Mouse (Mus musculus) c-Kit-positive CD71-positive TER-119-positive erythroid progenitor cells, embryonic 14.5 days (primary cell): ENCODE results near the gene Vars.
A peak's percentile ranks its signal among the peaks of the same experiment; 100 is the strongest.

Experiments used
- DNase-seq: peaks from one replicate; pipeline ENCODE4 v3.0.0-alpha.2; 2013; ENCODE audit warnings: low spot score

Gene Vars

DNA sequence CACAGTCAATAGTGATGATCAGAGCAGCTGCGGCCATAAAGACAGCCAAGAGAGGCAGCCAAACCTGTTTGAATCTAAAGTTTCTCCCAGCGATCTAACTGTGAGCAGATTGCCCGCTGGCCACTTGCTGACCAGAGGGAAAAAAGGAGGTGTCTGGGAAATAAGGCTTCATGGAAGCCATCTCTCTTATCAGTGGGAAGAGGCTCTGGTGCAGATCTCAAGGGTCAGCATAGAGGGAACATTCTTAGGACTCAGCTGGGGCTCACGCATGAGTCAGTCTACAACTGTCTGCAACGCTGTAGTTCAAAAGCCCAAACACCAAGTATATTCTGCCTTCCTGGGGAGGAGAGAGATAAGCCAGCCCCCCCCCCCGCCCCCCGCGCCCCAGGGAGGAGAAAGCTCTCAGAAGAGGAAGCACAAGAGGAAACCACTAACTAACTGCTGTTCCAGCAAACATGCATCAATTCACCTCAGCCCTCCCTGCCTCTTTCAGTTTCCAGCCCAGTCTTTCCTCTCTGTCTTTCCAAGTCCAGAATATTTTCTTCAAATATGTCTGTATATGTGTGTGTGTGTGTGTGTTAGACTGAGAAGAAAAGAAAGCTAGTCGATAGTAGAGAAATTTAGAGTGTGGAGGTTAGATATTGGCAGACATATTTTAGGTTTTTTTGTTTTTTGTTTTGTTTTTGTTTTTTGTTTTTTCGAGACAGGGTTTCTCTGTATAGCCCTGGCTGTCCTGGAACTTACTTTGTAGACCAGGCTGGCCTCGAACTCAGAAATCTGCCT is 47.6 kb downstream of the Vars start:
- DNase-seq = peak; percentile 45

DNA sequence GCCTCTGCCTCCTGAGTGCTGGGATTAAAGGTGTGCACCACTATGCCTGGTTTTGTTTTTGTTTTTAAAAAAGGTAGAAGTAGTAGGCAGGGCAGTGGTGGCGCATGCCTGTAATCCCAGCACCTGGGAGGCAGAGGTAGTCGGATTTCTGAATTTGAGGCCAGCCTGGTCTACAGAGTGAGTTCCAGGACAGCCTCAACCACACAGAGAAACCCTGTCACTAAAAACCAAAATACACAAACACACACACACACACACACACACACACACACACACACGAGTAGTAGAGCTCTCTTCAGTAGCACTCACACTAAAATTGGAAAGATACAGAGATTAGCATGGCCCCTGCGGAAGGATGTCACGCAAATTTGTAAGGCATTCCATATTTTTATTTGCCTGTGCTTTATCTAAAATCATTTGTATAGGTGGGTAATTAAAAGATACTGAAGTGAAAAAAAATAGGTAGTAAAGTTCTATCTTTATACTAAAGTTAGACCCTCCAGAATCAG is 48.2 kb downstream of the Vars start:
- no peak for DNase-seq

DNA sequence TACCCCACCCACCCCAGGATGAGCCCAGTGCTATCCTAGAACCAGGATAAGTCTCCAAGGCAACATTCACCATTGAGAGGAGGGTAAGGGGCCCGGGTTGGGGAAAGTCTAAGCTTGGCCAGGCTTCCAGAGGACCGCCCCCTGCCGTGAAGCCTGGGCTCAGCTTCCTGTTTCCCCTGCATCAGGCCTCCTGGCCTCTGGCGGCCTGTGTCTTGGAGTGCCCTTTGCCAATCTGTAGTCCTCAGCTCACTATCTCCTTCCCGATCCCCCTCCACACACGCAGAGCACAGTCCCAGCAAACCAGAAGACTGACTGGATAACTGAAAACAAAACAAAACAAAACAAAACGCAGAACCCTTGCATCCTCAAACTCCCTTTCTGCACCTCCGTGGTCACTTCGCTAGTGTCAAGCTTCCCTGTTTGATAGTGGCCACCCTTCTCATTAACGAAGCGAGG is 48.8 kb downstream of the Vars start, which contains the start of gene Clic1:
Clic1 (plus strand) TSS at position 406 of the 456 bp plus-strand sequence.
- DNase-seq = peak; percentile 52

DNA sequence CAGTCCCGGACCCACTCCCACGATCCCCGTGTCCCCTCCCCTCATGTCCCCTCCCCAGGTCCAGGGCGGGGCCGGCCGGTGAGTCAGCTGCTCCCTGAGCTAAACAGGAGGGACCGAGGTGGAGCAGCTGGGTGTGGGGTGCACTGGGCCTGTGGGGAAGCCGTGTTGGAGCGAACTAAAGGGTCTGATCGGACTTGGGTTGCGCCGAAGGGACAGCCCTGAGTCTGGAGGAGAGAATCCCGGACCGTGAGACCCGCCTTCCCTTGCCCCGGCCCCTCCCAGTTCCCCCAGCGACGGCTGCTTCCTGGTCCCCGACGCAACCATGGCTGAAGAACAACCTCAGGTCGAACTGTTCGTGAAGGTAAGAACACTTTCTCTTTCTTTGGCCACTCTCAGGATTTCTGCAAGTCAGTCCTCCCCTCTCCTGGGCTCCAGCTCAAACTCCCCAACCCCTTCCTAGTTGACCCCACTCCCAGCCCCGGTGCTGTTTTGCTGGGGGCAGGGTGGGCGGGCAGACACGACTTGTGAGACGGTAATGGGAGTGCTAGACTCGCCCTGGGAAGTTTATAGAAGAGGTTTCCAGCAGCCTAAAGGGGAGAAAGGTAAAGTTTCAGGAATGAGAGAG is 49.5 kb downstream of the Vars start:
- peak; percentile 61 for DNase-seq

DNA sequence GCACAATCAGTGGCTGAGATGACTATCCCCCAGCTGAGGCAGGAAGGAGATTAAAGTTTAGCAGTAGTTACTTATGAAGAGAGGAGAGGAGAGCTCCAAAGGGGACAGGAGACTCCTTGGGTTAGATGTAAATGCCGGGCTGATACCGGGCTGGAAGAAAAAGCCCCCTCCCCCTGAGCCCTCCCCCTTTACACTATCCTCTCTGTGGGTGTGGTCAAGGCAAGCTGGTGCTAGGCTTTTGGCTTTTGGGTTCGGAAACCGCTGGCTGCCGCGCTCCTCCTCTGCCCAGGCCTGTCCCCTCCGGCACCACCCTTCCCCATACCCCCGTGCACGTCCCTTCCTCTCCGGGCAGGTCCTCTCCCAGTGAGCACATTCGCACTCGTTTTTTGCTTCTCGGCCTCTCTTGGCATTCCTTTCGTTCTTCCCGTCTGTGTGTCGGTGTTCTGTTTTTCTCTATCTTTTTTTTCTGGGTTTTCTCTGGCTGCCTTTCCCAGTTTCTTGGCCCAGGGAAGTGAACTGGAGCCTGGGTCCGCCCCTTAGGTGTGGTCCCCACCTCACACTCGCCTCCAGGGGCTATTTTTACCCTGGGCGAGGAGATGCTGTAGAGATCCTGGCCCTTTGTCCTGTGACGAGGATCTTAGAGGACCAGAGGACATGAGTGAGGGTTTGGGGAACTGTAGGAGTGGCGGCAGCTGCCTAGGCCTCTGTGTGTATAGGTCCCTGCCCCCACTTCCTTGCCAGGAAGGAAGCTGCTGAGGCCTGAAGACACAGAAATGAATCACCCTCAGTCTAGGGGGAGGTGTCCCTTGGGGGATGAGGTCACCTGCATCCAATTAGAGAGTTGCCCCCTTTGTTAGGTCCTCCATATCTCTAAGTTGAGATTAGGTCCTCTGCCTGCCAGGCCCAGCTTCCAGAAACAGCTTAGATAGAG is 50.6 kb downstream of the Vars start:
- DNase-seq = peak; percentile 67

DNA sequence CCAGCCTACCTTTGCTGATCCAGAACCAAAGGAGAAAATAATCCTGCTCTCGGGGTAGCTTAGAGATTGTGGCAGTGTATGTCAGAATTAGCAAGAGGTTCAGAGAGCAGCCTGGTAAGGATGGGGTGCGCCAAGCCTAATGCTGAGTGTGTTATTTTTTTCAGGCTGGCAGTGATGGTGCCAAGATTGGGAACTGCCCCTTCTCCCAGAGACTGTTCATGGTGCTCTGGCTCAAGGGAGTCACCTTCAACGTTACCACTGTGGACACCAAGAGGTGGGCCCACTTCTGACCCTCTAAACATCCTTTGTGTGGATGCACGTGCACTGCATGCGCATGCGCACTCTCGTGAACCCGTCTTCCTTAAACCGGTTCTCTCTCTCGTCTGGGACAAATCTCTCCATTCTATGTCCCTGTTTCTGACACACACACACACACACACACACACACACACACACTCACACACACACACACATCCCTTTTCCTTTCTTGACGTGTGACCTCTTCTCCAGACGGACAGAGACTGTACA is 51.5 kb downstream of the Vars start:
- no peak for DNase-seq

DNA sequence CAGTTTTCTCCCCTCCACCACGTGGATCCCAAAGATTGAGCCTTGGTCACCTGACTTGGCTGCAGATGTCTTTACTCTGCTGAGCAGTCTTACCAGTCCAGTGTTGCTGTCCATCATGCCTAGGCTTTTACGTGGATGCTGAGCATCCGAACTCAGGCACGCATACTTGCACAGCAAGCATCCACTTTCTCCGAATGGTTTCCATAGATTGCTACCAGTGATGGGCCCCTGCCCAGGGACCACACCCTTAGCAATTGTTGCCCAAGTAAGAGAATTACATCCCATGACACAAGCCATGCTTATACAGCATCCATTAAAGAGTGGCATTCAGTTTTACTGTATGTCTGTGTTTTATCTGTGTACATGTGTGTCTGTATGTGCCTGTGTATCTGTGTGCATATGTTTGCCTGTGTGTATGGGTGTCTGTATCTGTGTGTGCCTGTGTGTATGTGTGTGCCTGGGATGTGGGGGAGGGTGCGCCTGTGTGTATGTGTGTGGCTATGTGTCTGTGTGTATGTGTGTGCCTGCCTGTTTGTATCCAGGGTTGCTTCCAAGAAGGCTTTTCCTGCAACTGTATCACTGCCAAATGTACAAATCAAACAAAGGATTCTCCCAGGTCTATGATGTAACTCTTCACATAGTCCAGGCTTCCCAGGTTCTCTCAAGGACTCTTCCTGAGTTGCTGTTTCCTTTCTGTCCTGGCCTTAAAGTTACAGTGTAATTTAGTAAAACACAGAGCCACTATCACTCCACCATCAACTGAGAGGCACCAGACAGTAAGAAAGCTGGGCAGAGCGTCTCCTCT is 55.1 kb downstream of the Vars start:
- DNase-seq = no peak

DNA sequence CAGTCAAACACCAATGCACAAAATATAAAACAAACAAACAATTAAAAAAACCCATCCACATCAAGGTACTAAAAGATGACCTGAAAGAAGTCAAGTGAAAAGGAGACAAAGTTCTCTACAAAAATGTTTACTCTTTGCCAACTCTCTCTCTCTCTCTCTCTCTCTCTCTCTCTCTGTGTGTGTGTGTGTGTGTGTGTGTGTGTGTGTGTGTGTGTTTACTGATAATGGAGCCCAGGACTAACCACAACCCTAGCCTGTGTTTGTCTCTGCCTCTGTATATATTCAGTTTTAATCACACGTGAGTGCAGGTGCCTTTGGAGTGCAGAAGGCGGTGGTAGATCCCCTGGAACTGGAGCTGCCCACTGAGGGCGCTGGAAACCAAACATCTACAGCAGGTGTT is 56.3 kb downstream of the Vars start:
- DNase-seq = no peak

DNA sequence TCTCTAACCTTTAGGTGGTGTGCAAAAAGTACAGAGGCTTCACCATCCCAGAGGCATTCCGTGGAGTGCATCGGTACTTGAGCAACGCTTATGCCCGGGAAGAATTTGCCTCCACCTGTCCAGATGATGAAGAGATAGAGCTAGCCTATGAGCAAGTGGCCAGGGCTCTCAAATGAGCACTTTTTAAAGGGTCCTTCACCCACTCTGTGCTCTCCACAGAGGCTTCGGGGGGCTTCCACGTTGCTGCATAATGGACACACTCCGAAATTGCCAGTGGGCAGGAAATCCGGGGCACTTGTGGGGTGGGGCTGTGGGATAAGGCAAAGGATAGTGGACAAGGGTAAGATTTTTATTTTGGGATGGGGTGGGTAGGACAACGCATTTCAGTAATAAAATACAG is 57.5 kb downstream of the Vars start:
- no peak for DNase-seq

DNA sequence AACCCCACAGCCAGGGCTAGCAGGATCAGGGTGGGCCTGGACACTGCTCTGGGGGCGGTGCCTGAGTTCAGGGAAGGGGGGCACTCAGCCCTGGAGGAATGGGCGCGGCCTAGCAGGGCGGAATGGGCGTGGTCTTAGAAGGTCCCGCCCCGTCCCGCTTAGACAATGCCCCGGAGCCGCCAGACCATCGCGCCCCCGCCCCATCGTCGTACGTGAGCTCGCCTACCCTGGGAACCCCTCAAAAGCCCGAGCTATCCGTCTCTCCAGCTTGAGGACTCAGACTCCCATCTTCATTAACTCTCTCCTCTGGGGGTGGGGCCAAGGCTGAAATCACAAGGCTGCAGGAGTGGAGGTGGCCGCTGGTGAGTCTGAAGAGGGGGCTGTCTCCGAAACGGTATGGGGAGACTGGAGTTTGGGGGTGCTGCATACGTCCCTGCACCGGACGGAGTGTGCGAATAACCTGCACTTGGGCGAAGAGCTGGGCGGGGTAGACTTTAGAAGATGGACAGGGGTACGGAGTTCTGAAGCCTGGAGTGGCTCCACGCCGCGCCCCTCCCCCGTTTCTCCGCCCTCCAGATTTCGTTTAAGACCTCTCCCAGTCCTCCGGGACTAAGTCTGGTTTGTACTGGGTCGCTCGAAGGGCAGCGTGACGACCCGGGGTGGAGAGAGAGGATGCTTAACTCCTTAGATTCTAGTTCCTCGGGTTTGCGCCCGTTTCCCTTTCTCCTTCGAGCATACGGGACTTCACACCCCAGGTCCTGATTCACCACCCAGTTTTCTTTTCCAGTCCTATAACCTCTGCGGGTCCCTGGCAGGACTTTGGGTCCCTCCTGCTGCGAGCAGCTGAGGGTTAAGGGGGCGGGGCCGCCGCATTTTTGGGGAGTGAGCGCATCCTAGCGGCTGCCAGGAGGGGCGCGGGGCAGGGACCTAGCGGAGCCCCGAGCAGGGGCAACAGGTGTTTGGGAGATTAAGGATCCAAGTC is 58.4 kb downstream of the Vars start, which contains the start of gene Ddah2:
Ddah2 (plus strand) TSS at position 125 of the 982 bp plus-strand sequence.
- DNase-seq = peak; percentile 71

DNA sequence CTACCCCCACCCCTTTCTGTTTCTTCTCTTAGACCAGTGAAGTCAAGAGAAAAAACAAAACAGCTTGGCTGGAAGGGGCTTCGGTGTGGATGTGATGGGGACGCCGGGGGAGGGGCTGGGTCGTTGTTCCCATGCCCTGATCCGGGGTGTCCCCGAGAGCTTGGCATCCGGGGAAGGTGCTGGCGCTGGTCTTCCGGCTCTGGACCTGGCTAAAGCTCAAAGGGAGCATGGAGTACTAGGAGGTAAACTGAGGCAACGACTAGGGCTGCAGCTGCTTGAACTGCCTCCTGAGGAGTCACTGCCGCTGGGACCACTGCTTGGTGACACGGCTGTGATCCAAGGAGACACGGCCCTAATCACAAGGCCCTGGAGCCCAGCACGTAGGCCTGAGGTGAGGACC is 59.3 kb downstream of the Vars start:
- no peak for DNase-seq

DNA sequence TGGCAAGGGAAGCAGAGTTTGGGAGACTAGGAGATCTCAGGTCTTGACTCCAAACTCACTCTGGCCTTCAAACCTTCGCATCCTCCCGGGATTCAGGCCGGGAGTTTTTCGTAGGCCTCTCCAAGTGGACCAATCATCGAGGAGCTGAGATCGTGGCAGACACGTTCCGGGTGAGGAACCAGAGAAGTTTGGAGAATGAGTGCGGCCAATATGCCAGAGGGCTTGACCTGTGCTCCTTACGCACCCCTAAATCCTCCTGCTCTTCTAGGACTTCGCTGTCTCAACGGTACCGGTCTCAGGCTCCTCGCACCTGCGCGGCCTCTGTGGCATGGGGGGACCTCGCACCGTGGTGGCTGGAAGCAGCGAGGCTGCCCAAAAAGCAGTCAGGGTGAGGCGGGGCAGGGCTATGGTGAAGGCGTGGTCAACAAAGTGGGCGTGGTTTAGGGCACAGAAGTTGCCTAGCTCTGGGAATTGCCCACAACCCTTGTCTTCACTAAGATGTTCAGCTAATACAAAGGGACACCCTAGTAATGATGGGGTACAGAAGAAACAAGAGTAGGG is 60.0 kb downstream of the Vars start:
- DNase-seq = peak; percentile 49

DNA sequence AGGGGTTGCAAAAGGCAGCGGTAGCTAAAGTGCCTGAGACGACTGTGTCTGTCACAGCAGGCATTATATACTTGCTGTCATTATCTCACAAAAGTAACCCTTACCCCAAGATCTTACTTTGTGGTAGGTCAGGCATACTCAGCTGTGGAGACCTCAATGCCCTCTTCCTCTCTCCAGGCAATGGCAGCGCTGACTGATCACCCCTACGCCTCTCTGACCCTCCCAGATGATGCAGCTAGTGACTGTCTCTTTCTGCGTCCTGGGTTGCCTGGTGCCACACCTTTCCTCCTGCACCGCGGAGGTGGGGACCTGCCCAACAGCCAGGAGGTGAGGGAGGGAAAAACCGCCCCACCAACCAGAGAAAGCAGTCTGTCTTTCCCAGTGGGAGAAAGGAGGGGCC is 60.5 kb downstream of the Vars start:
- DNase-seq = no peak

DNA sequence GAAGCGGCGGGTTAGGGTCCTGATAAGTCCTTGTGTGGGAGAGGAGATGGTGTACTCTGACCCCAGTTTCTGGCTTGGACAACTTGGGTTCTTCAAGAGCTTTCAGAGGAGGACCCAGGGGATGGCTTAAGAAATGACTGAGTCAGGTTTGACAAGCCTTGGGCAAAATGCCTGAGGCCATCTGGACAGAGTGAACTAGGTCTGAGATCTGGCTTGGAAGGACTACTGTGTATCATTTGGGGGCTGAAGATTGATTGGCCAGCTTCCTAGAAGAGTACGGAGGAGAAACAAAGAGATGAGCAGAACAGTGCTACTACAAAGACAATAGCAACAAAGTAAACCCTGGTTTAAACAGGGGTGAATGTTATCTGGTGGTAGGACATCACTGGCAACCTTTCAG is 62.7 kb downstream of the Vars start:
- no peak for DNase-seq

DNA sequence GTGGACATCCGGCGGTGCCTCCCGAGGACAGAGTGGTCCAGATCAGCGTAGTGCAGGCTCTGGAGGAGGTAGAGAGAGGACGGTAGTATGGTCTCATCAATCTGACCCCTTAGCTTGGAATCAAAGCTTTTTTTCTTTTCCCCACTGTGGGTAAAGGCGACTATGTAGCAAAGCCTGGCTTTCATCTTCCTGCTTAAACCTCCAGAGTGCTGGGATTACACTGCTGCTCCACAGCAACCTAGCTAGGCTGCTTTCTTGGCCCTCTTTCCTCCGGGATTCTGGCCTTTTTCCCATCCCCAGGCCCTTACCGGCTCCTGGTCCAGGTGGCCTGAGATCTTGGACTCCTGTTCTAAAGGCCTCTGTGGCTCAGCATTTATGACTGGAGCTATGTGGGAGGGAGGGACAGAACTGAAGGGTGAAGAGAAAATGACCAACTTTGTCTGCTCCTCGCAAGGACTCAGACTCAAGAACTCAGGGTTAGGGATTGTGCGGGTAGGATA is 63.6 kb downstream of the Vars start:
- DNase-seq = no peak

DNA sequence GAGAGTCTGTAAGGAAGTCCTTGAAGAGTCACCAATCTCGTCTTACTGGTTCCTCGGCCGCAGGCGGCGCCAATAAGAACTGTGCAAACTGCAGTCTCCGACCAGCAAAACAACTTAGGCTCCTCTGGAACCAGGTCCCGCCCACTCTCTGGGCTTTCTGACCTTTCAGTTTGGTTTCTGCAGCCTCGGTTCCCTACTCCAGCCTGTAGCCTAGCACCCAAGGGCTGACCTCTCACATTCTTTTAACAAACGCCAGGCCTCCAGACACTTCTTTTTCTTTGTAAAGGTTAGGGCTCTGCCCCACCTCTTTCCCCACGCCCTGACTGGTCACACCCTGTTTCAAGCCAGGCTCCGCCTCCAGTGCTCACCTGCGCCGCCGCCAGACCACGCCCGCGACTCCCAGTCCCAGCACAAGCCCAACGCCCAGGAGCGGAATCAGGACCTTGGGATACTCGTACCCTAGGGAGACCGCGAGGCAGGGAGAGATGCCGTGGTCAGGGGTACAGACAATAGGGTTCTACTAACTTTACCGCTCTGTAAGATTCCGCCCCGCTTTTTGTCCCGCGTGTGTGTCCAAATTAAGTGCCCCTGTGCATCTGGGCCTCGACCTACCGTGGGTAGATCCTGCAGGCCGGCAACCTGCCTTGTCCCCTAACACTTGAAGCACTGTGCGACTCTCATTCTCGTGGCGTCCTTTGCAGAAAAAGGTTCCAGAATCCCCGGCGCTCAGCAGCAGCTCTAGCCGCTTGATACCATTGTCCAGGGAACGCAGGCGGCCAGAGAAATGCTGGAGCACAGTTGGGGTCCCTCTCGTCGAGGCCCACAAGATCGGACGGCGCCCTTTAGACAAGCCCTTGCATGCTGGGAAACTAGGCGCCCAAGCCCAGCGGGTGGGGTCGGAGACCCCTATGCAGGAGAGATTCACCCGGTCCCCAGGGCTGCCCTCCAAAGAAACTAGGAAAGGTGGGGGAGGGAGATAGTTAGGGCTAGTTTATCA is 64.5 kb downstream of the Vars start, which contains the start of gene Ly6g6c:
Ly6g6c (plus strand) TSS at position 438 of the 997 bp plus-strand sequence.
- no peak for DNase-seq
